In genomic region chr4:59870859-59871591, GRCm38 (mm10) we compare ENCODE assay signal across 8 mouse cellular contexts. TPM values are rescaled to one million over a fixed set of nuclear protein-coding genes. Genes with fewer than 3 reads are reported as not detected.
A peak's percentile ranks its signal among the peaks of the same experiment; 100 is the strongest.
DNase-seq lines count a peak whose midpoint lies in the region; ATAC-seq and TF ChIP-seq lines count a peak whose summit lies in the region.

No protein-coding gene starts in this region.

- H3K4me2 ChIP-seq in lung, embryonic 16.5 days (ENCODE audit: low read depth, low read length) = no peak overlapping the region

- peak; percentile 86 for TF ChIP-seq CTCF in cerebellum, adult 2 months (IDR thresholded peaks at IDR 0.05; ENCODE audit: borderline replicate concordance, insufficient read depth, low read depth, low read length)

- H3K27me3 ChIP-seq in cerebellum, adult 2 months (ENCODE audit: control insufficient read depth, insufficient read depth, low read length) = no peaks in the 10 kb centered on the region
- no peaks in the 10 kb centered on the region for H3K27me3 ChIP-seq in lung, embryonic 16.5 days (ENCODE audit: control insufficient read depth, insufficient read depth, low read depth, low read length)

- no peak overlapping the region for H3K9ac ChIP-seq in lung, embryonic 16.5 days (ENCODE audit: low read length)

- no peak overlapping the region for H3K27ac ChIP-seq in cerebellum, adult 2 months (ENCODE audit: insufficient read depth, low read length)
- H3K27ac ChIP-seq in lung, embryonic 16.5 days (ENCODE audit: low read length) = peak overlapping the region; percentile 66; the same call in 1 of the 2 replicates

- WGBS in cerebellum, adult 2 months = 58% methylated on average over 9 of the region's 9 CpGs
- WGBS in lung, embryonic 16.5 days = 49% methylated on average over 9 of the region's 9 CpGs

- TF ChIP-seq POLR2A in cerebellum, adult 2 months (IDR thresholded peaks at IDR 0.05; ENCODE audit: borderline replicate concordance, insufficient read depth, low read length) = no peak

- H3K36me3 ChIP-seq in lung, embryonic 16.5 days (ENCODE audit: control insufficient read depth, insufficient read depth, low read length) = no peaks in the 10 kb centered on the region

- no peak overlapping the region for H3K4me3 ChIP-seq in cerebellum, adult 2 months (replicated peaks; ENCODE audit: insufficient read depth, low read depth, low read length)
- H3K4me3 ChIP-seq in lung, embryonic 16.5 days (ENCODE audit: low read length) = no peak overlapping the region

- H3K9me3 ChIP-seq in lung, embryonic 16.5 days (ENCODE audit: control insufficient read depth, low read length) = no peaks in the 10 kb centered on the region

- peak; percentile 60 to 72 for ATAC-seq in hematopoietic stem cell, adult 5-6 weeks (replicated peaks in 1 of 2; ENCODE audit: insufficient read depth in 1 of 2, low FRiP score in 2 of 2, low TSS enrichment in 1 of 2, low read depth in 1 of 2, poor library complexity in 2 of 2, severe bottlenecking in 2 of 2)
- ATAC-seq in lung, embryonic 16.5 days (ENCODE audit: low read depth) = peak; percentile 77

- peak; percentile 67 for DNase-seq in MEL-GATA-1-ER (ENCODE audit: extremely low read depth, low read depth)
- DNase-seq in cerebellum, adult 2 months = peak; percentile 81 to 87
- DNase-seq in forelimb bud, embryonic 11.5 days (ENCODE audit: low read depth, low spot score) = peak; percentile 80
- DNase-seq in layer of hippocampus, adult 8-10 months (ENCODE audit: low spot score in 2 of 2) = peak; percentile 75 to 89
- peak; percentile 62 for DNase-seq in retina, adult 2 months (ENCODE audit: low read depth, low spot score)
- peak; percentile 80 for DNase-seq in thymus, postnatal 25 days

- peaks cover 23% of the 10 kb centered on the region for H3K4me1 ChIP-seq in cerebellum, adult 2 months (ENCODE audit: control insufficient read depth, insufficient read depth, low read length)
- H3K4me1 ChIP-seq in lung, embryonic 16.5 days (replicated peaks; ENCODE audit: control insufficient read depth, insufficient read depth, low read length) = peaks cover 13% of the 10 kb centered on the region

RNA-seq across cellular contexts. Expression of gene Slc46a2, which starts 43.8 kb away (rescaled TPM):
- polyA plus RNA-seq in cerebellum, adult 2 months (2012; rRNA removed) = not detected in 2 replicates
- not detected in 2 replicates for total RNA-seq in hematopoietic stem cell, adult 5-6 weeks (2017)
- total RNA-seq in layer of hippocampus, adult 8-10 months (2022) = not detected
- 1.1 and 2.5 TPM in 2 replicates for polyA plus RNA-seq in lung, embryonic 16.5 days (2015; fragmentation: Nextera tagmentation; extraction: Ambion mirVana)
